Comparison of ENCODE assay signal across 13 mouse cellular contexts in genomic region chr6:134127996-134128395, GRCm38 (mm10).
DNase-seq lines count a peak whose midpoint lies in the region; ATAC-seq lines count a peak whose summit lies in the region.
"Had no signal": no experiment of that assay in that cellular context is flagged by ENCODE, and none has a peak within 500 bp of the region (broad histone marks: within the 10 kb centered on the region; RNA-seq: fewer than 3 reads in every experiment).

No protein-coding gene starts in this region.

- no peaks in the 10 kb centered on the region for H3K9me3 ChIP-seq in neural tube, embryonic 11.5 days (ENCODE audit: control insufficient read depth, low read length)
- H3K9me3 ChIP-seq in hindbrain, embryonic 13.5 days: peaks cover 3% of the 10 kb centered on the region; the same call in 1 of the 2 replicates
- peaks cover 6% of the 10 kb centered on the region; the same call in 1 of the 2 replicates for H3K9me3 ChIP-seq in kidney, embryonic 16.5 days (ENCODE audit: low read length)
- no peaks in the 10 kb centered on the region for H3K9me3 ChIP-seq in neural tube, embryonic 14.5 days (ENCODE audit: control insufficient read depth, low read length)
- H3K9me3 ChIP-seq: embryonic facial prominence, embryonic 12.5 days; lung, embryonic 15.5 days had no signal

- no peak overlapping the region for H3K4me2 ChIP-seq in neural tube, embryonic 11.5 days (ENCODE audit: low read depth)
- no peak overlapping the region for H3K4me2 ChIP-seq in hindbrain, embryonic 13.5 days
- H3K4me2 ChIP-seq in kidney, embryonic 16.5 days (replicated peaks; ENCODE audit: low read depth, low read length): no peak overlapping the region
- H3K4me2 ChIP-seq in neural tube, embryonic 14.5 days (ENCODE audit: low read depth, low read length): no peak overlapping the region
- H3K4me2 ChIP-seq: embryonic facial prominence, embryonic 12.5 days; lung, embryonic 15.5 days had no signal

- no peak overlapping the region for H3K9ac ChIP-seq in neural tube, embryonic 11.5 days (ENCODE audit: low read length)
- 0 out of 2 replicates have a peak overlapping the region, but pooled peaks have one; percentile 24 for H3K9ac ChIP-seq in hindbrain, embryonic 13.5 days
- H3K9ac ChIP-seq in kidney, embryonic 16.5 days (replicated peaks; ENCODE audit: low read length): no peak overlapping the region
- no peak overlapping the region for H3K9ac ChIP-seq in neural tube, embryonic 14.5 days (replicated peaks; ENCODE audit: low read depth, low read length)
- H3K9ac ChIP-seq: embryonic facial prominence, embryonic 12.5 days; lung, embryonic 15.5 days had no signal

- H3K27ac ChIP-seq in neural tube, embryonic 11.5 days (ENCODE audit: low read depth, low read length): no peak overlapping the region
- H3K27ac ChIP-seq in hindbrain, embryonic 13.5 days: peak overlapping the region; percentile 67; the same call in 1 of the 2 replicates
- peak overlapping the region; percentile 56; the same call in 1 of the 2 replicates for H3K27ac ChIP-seq in kidney, embryonic 16.5 days (ENCODE audit: low read length)
- 0 out of 2 replicates have a peak overlapping the region, but pooled peaks have one; percentile 44 for H3K27ac ChIP-seq in neural tube, embryonic 14.5 days (ENCODE audit: low read depth, low read length)
- H3K27ac ChIP-seq: embryonic facial prominence, embryonic 12.5 days; lung, embryonic 15.5 days had no signal

- ATAC-seq in neural tube, embryonic 11.5 days (ENCODE audit: insufficient read depth, low FRiP score, low TSS enrichment): 0 out of 2 replicates have a peak, but pooled peaks have one; percentile 23
- peak; percentile 63 for ATAC-seq in hindbrain, embryonic 13.5 days (ENCODE audit: low FRiP score)
- ATAC-seq in kidney, embryonic 16.5 days (ENCODE audit: low FRiP score, low TSS enrichment): peak; percentile 70
- ATAC-seq in neural tube, embryonic 14.5 days (ENCODE audit: low read depth): peak; percentile 66
- no peak for ATAC-seq in megakaryocyte, adult 5-6 weeks (ENCODE audit: poor library complexity, severe bottlenecking)

- no peak overlapping the region for H3K4me3 ChIP-seq in neural tube, embryonic 11.5 days (ENCODE audit: low read depth, low read length)
- H3K4me3 ChIP-seq in hindbrain, embryonic 13.5 days: no peak overlapping the region
- no peak overlapping the region for H3K4me3 ChIP-seq in kidney, embryonic 16.5 days (ENCODE audit: low read length)
- no peak overlapping the region for H3K4me3 ChIP-seq in neural tube, embryonic 14.5 days (ENCODE audit: low read depth, low read length)
- H3K4me3 ChIP-seq: embryonic facial prominence, embryonic 12.5 days; lung, embryonic 15.5 days had no signal

- H3K27me3 ChIP-seq in neural tube, embryonic 11.5 days (ENCODE audit: control insufficient read depth, insufficient read depth, low read length): no peaks in the 10 kb centered on the region
- no peaks in the 10 kb centered on the region for H3K27me3 ChIP-seq in hindbrain, embryonic 13.5 days
- H3K27me3 ChIP-seq in kidney, embryonic 16.5 days (ENCODE audit: insufficient read depth, low read length): no peaks in the 10 kb centered on the region
- no peaks in the 10 kb centered on the region for H3K27me3 ChIP-seq in neural tube, embryonic 14.5 days (ENCODE audit: control insufficient read depth, insufficient read depth, low read length)
- H3K27me3 ChIP-seq: embryonic facial prominence, embryonic 12.5 days; lung, embryonic 15.5 days had no signal

- no peak for DNase-seq in neural tube, embryonic 11.5 days (ENCODE audit: low spot score)
- DNase-seq in neural tube, embryonic 10.5 days (ENCODE audit: extremely low spot score, low spot score): no peak
- DNase-seq in T-cell, adult 2 months (ENCODE audit: low spot score): no peak
- no peak for DNase-seq in right cerebral cortex, postnatal 25 days
- DNase-seq: cerebellum, adult 9-11 months; heart, adult 11 months; thymus, adult 2 months had no signal

- no peaks in the 10 kb centered on the region for H3K4me1 ChIP-seq in neural tube, embryonic 11.5 days (ENCODE audit: control insufficient read depth, insufficient read depth, low read length)
- peaks cover 16% of the 10 kb centered on the region for H3K4me1 ChIP-seq in hindbrain, embryonic 13.5 days (replicated peaks)
- H3K4me1 ChIP-seq in kidney, embryonic 16.5 days (ENCODE audit: insufficient read depth, low read length): peaks cover 8% of the 10 kb centered on the region
- H3K4me1 ChIP-seq in neural tube, embryonic 14.5 days (ENCODE audit: control insufficient read depth, insufficient read depth, low read length): peaks cover 12% of the 10 kb centered on the region
- H3K4me1 ChIP-seq: embryonic facial prominence, embryonic 12.5 days had no signal

- no peaks in the 10 kb centered on the region for H3K36me3 ChIP-seq in neural tube, embryonic 11.5 days (ENCODE audit: control insufficient read depth, insufficient read depth, low read length)
- H3K36me3 ChIP-seq in hindbrain, embryonic 13.5 days: 0 out of 2 replicates have a peak, but pooled peaks cover 4% of the 10 kb centered on the region
- peaks cover 8% of the 10 kb centered on the region; the same call in 1 of the 2 replicates for H3K36me3 ChIP-seq in kidney, embryonic 16.5 days (ENCODE audit: insufficient read depth, low read length)
- H3K36me3 ChIP-seq in neural tube, embryonic 14.5 days (ENCODE audit: control insufficient read depth, insufficient read depth, low read length): no peaks in the 10 kb centered on the region
- H3K36me3 ChIP-seq: lung, embryonic 15.5 days had no signal

- 83% methylated on average over 6 of the region's 6 CpGs for WGBS in neural tube, embryonic 11.5 days
- 67% methylated on average over 6 of the region's 6 CpGs for WGBS in hindbrain, embryonic 13.5 days
- WGBS in kidney, embryonic 16.5 days: 73% methylated on average over 6 of the region's 6 CpGs
- 45% methylated on average over 6 of the region's 6 CpGs for WGBS in neural tube, embryonic 14.5 days
